Mouse (Mus musculus): Measurements from ENCODE around the gene Lcn8. TPM values are rescaled to one million over a fixed set of nuclear protein-coding genes. Genes with fewer than 3 reads are reported as not detected.

Gene Lcn8
- polyA plus RNA-seq, 1 experiment from 2014 or later = not detected

GRCm38 (mm10) chr2:25625986-25626385 lies 26.9 kb upstream of the Lcn8 start:
- no peaks in the 10 kb centered on the region for H3K36me3 ChIP-seq (ENCODE audit: control insufficient read depth, insufficient read depth, low read length)
- H3K9me3 ChIP-seq (ENCODE audit: control insufficient read depth, low read length) = no peaks in the 10 kb centered on the region
- no peak overlapping the region for H3K9ac ChIP-seq (replicated peaks; ENCODE audit: low read length)
- no peak for DNase-seq
- 76% methylated on average over 5 of the region's 5 CpGs for WGBS
- H3K4me2 ChIP-seq (ENCODE audit: low read length) = no peak overlapping the region
- no peak overlapping the region for H3K4me3 ChIP-seq (replicated peaks; ENCODE audit: low read depth, low read length)
- H3K27ac ChIP-seq (replicated peaks; ENCODE audit: low read depth, low read length) = no peak overlapping the region
- H3K4me1 ChIP-seq (ENCODE audit: control insufficient read depth, insufficient read depth, low read length) = peaks cover 5% of the 10 kb centered on the region; the same call in 1 of the 2 replicates
- no peak for ATAC-seq (ENCODE audit: low FRiP score, low TSS enrichment)
- H3K27me3 ChIP-seq (ENCODE audit: control insufficient read depth, insufficient read depth, low read length) = no peaks in the 10 kb centered on the region

- Histone ChIP-seq H3K4me2 (ENCODE audit: low read length) (no peak within 1 kb of the TSS), H3K27me3 (ENCODE audit: control insufficient read depth, insufficient read depth, low read length) (no peaks in the 10 kb centered on the region), H3K4me1 (ENCODE audit: control insufficient read depth, insufficient read depth, low read length) (no peaks in the 10 kb centered on the region), H3K9me3 (ENCODE audit: control insufficient read depth, low read length) (no peaks in the 10 kb centered on the region), H3K36me3 (ENCODE audit: control insufficient read depth, insufficient read depth, low read length) (no peaks in the 10 kb centered on the region), H3K9ac (replicated peaks; ENCODE audit: low read length) (no peak within 1 kb of the TSS), H3K27ac (replicated peaks; ENCODE audit: low read depth, low read length) (no peak within 1 kb of the TSS), H3K4me3 (replicated peaks; ENCODE audit: low read depth, low read length) (no peak within 1 kb of the TSS)
- ATAC-seq (ENCODE audit: low FRiP score, low TSS enrichment) (no peak), DNase-seq (no peak)
- 82% methylated on average over 6 of the region's 6 CpGs for WGBS
These were observed 25.1 kb upstream of the Lcn8 start, which contains the start of gene Fcna for GRCm38 (mm10) chr2:25627811-25628210. Gene Fcna, minus strand, starts transcription at chr2:25628030.

DNA sequence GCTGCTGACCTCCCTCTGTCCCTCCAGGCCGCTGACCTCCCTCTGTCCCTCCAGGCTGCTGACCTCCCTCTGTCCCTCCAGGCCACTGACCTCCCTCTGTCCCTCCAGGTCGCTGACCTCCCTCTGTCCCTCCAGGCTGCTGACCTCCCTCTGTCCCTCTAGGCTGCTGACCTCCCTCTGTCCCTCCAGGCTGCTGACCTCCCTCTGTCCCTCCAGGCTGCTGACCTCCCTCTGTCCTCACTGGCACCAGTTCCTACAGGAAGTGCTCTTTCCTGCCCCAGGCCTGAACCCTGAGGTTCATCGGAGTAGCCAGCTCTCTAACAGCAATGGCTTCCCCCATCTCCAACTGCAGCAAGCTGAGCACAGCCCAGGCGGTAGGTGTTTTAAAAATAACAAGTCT lies 24.2 kb upstream of the Lcn8 start:
- Histone ChIP-seq H3K4me1 (ENCODE audit: control insufficient read depth, insufficient read depth, low read length) (no peaks in the 10 kb centered on the region), H3K36me3 (ENCODE audit: control insufficient read depth, insufficient read depth, low read length) (no peaks in the 10 kb centered on the region), H3K27ac (replicated peaks; ENCODE audit: low read depth, low read length) (no peak overlapping the region), H3K9ac (replicated peaks; ENCODE audit: low read length) (no peak overlapping the region), H3K27me3 (ENCODE audit: control insufficient read depth, insufficient read depth, low read length) (no peaks in the 10 kb centered on the region), H3K9me3 (ENCODE audit: control insufficient read depth, low read length) (no peaks in the 10 kb centered on the region), H3K4me3 (replicated peaks; ENCODE audit: low read depth, low read length) (no peak overlapping the region), H3K4me2 (ENCODE audit: low read length) (no peak overlapping the region)
- no peak for DNase-seq
- WGBS = 54% methylated on average over 4 of the region's 4 CpGs
- ATAC-seq (ENCODE audit: low FRiP score, low TSS enrichment) = no peak

- no peak overlapping the region for H3K27ac ChIP-seq (replicated peaks; ENCODE audit: low read depth, low read length)
- H3K36me3 ChIP-seq (ENCODE audit: control insufficient read depth, insufficient read depth, low read length) = no peaks in the 10 kb centered on the region
- no peak overlapping the region for H3K9ac ChIP-seq (replicated peaks; ENCODE audit: low read length)
- no peaks in the 10 kb centered on the region for H3K27me3 ChIP-seq (ENCODE audit: control insufficient read depth, insufficient read depth, low read length)
- ATAC-seq (ENCODE audit: low FRiP score, low TSS enrichment) (no peak), DNase-seq (no peak)
- H3K9me3 ChIP-seq (ENCODE audit: control insufficient read depth, low read length) = no peaks in the 10 kb centered on the region
- no peak overlapping the region for H3K4me2 ChIP-seq (ENCODE audit: low read length)
- no peak overlapping the region for H3K4me3 ChIP-seq (replicated peaks; ENCODE audit: low read depth, low read length)
- no peaks in the 10 kb centered on the region for H3K4me1 ChIP-seq (ENCODE audit: control insufficient read depth, insufficient read depth, low read length)
- WGBS = 85% methylated on average over 3 of the region's 3 CpGs
These were observed 19.3 kb upstream of the Lcn8 start for GRCm38 (mm10) chr2:25633616-25634015.

- H3K4me3 ChIP-seq (replicated peaks; ENCODE audit: low read depth, low read length) = no peak overlapping the region
- no peaks in the 10 kb centered on the region for H3K9me3 ChIP-seq (ENCODE audit: control insufficient read depth, low read length)
- no peak overlapping the region for H3K27ac ChIP-seq (replicated peaks; ENCODE audit: low read depth, low read length)
- 43% methylated on average over 1 of the region's 1 CpGs for WGBS
- no peaks in the 10 kb centered on the region for H3K4me1 ChIP-seq (ENCODE audit: control insufficient read depth, insufficient read depth, low read length)
- ATAC-seq (ENCODE audit: low FRiP score, low TSS enrichment) (no peak), DNase-seq (no peak)
- H3K36me3 ChIP-seq (ENCODE audit: control insufficient read depth, insufficient read depth, low read length) = no peaks in the 10 kb centered on the region
- no peak overlapping the region for H3K4me2 ChIP-seq (ENCODE audit: low read length)
- H3K9ac ChIP-seq (replicated peaks; ENCODE audit: low read length) = no peak overlapping the region
- H3K27me3 ChIP-seq (ENCODE audit: control insufficient read depth, insufficient read depth, low read length) = no peaks in the 10 kb centered on the region
These were observed 18.9 kb upstream of the Lcn8 start for GRCm38 (mm10) chr2:25634046-25634445.

DNA sequence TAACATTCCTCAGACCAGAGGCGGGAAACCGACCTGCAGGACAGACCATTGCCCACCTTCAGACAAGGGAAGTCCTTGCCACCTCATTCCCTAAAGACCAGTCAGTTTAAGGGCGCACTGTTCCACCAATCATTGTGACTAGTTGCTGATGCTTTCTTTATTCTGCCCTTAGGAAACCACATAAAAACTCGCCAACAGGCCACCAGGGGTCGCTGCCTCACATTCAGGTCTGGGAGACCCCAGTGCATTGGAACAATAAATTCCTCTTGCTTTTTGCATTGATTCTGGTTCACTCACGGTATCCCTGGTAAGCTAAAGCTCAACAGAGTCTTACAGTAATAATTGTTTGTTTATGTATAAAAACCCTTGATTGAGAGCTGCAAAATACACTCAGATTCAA lies 13.0 kb upstream of the Lcn8 start:
- Histone ChIP-seq H3K4me1 (ENCODE audit: control insufficient read depth, insufficient read depth, low read length) (no peaks in the 10 kb centered on the region), H3K9me3 (ENCODE audit: control insufficient read depth, low read length) (no peaks in the 10 kb centered on the region), H3K4me2 (ENCODE audit: low read length) (no peak overlapping the region), H3K27ac (replicated peaks; ENCODE audit: low read depth, low read length) (no peak overlapping the region), H3K9ac (replicated peaks; ENCODE audit: low read length) (no peak overlapping the region), H3K27me3 (ENCODE audit: control insufficient read depth, insufficient read depth, low read length) (no peaks in the 10 kb centered on the region), H3K4me3 (replicated peaks; ENCODE audit: low read depth, low read length) (no peak overlapping the region), H3K36me3 (ENCODE audit: control insufficient read depth, insufficient read depth, low read length) (no peaks in the 10 kb centered on the region)
- DNase-seq (peak; percentile 70), ATAC-seq (ENCODE audit: low FRiP score, low TSS enrichment) (no peak)
- WGBS = 19% methylated on average over 6 of the region's 6 CpGs

- Histone ChIP-seq H3K36me3 (ENCODE audit: control insufficient read depth, insufficient read depth, low read length) (no peaks in the 10 kb centered on the region), H3K27me3 (ENCODE audit: control insufficient read depth, insufficient read depth, low read length) (no peaks in the 10 kb centered on the region), H3K4me2 (ENCODE audit: low read length) (no peak overlapping the region), H3K9me3 (ENCODE audit: control insufficient read depth, low read length) (no peaks in the 10 kb centered on the region), H3K27ac (replicated peaks; ENCODE audit: low read depth, low read length) (no peak overlapping the region), H3K4me1 (ENCODE audit: control insufficient read depth, insufficient read depth, low read length) (no peaks in the 10 kb centered on the region), H3K9ac (replicated peaks; ENCODE audit: low read length) (no peak overlapping the region), H3K4me3 (replicated peaks; ENCODE audit: low read depth, low read length) (no peak overlapping the region)
- 67% methylated on average over 1 of the region's 1 CpGs for WGBS
- ATAC-seq (ENCODE audit: low FRiP score, low TSS enrichment) = no peak
- DNase-seq = no peak
These were observed 1.6 kb downstream of the Lcn8 start for GRCm38 (mm10) chr2:25654502-25654901.

- Histone ChIP-seq H3K4me1 (ENCODE audit: control insufficient read depth, insufficient read depth, low read length) (no peaks in the 10 kb centered on the region), H3K4me3 (replicated peaks; ENCODE audit: low read depth, low read length) (no peak overlapping the region), H3K27ac (replicated peaks; ENCODE audit: low read depth, low read length) (no peak overlapping the region), H3K9ac (replicated peaks; ENCODE audit: low read length) (no peak overlapping the region), H3K4me2 (ENCODE audit: low read length) (no peak overlapping the region), H3K27me3 (ENCODE audit: control insufficient read depth, insufficient read depth, low read length) (no peaks in the 10 kb centered on the region), H3K9me3 (ENCODE audit: control insufficient read depth, low read length) (no peaks in the 10 kb centered on the region), H3K36me3 (ENCODE audit: control insufficient read depth, insufficient read depth, low read length) (no peaks in the 10 kb centered on the region)
- WGBS = 92% methylated on average over 4 of the region's 4 CpGs
- ATAC-seq (ENCODE audit: low FRiP score, low TSS enrichment) = no peak
- no peak for DNase-seq
These were observed 3.8 kb downstream of the Lcn8 start for GRCm38 (mm10) chr2:25656691-25657090.

GRCm38 (mm10) chr2:25657246-25657645 lies 4.3 kb downstream of the Lcn8 start:
- Histone ChIP-seq H3K36me3 (ENCODE audit: control insufficient read depth, insufficient read depth, low read length) (no peaks in the 10 kb centered on the region), H3K27me3 (ENCODE audit: control insufficient read depth, insufficient read depth, low read length) (no peaks in the 10 kb centered on the region), H3K4me2 (ENCODE audit: low read length) (no peak overlapping the region), H3K27ac (replicated peaks; ENCODE audit: low read depth, low read length) (no peak overlapping the region), H3K9ac (replicated peaks; ENCODE audit: low read length) (no peak overlapping the region), H3K9me3 (ENCODE audit: control insufficient read depth, low read length) (no peaks in the 10 kb centered on the region), H3K4me3 (replicated peaks; ENCODE audit: low read depth, low read length) (no peak overlapping the region), H3K4me1 (ENCODE audit: control insufficient read depth, insufficient read depth, low read length) (no peaks in the 10 kb centered on the region)
- no peak for DNase-seq
- WGBS = 81% methylated on average over 4 of the region's 4 CpGs
- no peak for ATAC-seq (ENCODE audit: low FRiP score, low TSS enrichment)

All from midbrain, embryonic 14.5 days (tissue).